Mouse (Mus musculus) liver, embryonic 14 days (tissue): ENCODE data around the gene Usp22. TPM values are rescaled to one million over a fixed set of nuclear protein-coding genes. Genes with fewer than 3 reads are reported as not detected.

Experiments
- polyA plus RNA-seq: library from polyadenylated mRNA; depleted of rRNA; stranded (reverse); fragments of >200 nt; gene quantifications from 2 replicates; pipeline ENCODE4 v1.2.3, GENCODE M21; 2012; rRNA removed

Gene Usp22
- polyA plus RNA-seq: 7.2 and 9.0 TPM in 2 replicates

GRCm38 (mm10) chr11:61174821-61175658 lies at the start of gene Usp22:
TSS of gene Usp22 (minus strand) at chr11:61175055.

GRCm38 (mm10) chr11:61207487-61208246 lies 32.8 kb upstream of the Usp22 start, which contains the start of gene Aldh3a1:
TSS of gene Aldh3a1 (plus strand) at chr11:61207537.

DNA sequence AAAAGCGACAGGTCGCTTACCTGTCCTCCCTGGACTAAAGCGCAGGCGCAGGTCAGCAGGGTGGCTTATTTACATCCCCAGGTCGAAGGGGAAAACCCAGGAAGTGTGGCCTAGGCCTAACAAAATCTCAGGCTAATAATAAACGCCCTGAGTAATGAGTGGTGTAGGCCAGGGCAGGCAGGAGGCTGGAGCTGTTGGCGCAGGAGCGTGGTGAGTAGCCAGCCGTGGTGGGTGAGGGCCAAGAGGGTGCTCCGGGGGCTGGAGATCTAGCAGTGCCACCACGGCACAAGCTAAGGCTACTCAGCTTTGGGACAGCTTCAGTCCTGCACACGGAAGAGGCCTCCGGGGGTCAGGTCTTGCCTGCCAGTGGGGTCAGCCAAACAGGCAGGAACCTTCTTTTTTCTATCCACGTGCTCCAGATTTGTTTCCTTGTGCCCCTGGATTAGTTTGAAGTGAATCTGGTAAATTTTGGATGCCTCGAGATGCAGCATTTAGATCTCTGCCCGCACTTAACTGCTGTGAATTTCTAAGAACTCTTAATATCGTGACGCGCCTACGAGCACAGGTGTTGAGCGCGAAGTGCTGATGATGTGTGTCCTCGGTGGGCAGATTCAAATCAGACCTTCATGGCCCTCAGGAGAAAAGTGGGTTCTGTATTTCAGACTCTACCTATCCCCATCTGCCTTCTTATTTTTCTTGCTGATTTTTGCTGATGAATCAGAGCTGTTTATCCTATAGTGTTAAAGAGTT lies 48.1 kb downstream of the Usp22 start, which contains the start of gene Tnfrsf13b:
Gene Tnfrsf13b (plus strand): TSS at position 150 of the 750 bp plus-strand sequence.

Other genes starting within 250 kb of the Usp22 start
- 31.0 and 50.3 TPM in 2 replicates for gene Map2k3, start 243.0 kb downstream of the Usp22 start, polyA plus RNA-seq
- gene Kcnj12, start 152.5 kb downstream of the Usp22 start, polyA plus RNA-seq: 0.06 and 0.07 TPM in 2 replicates
- gene Tnfrsf13b, start 48.3 kb downstream of the Usp22 start, polyA plus RNA-seq: 2.8 and 4.1 TPM in 2 replicates
- 0.03 TPM in 2 replicates for gene Aldh3a1, start 32.5 kb upstream of the Usp22 start, polyA plus RNA-seq
- 21.6 and 23.9 TPM in 2 replicates for gene Aldh3a2, start 92.4 kb upstream of the Usp22 start, polyA plus RNA-seq
- 0.07 and 0.13 TPM in 2 replicates for gene Slc47a2, start 167.8 kb upstream of the Usp22 start, polyA plus RNA-seq
- 5.7 and 6.6 TPM in 2 replicates for gene Slc47a1, start 203.3 kb upstream of the Usp22 start, polyA plus RNA-seq